Mouse (Mus musculus): Measurements from ENCODE around the gene Hist2h2aa1. TPM values are rescaled to one million over a fixed set of nuclear protein-coding genes. Genes with fewer than 3 reads are reported as not detected.

Hist2h2aa1 gene
- total and polyA plus RNA-seq, 3 experiments = 0.79 to 5,191 (median 124) TPM

DNA sequence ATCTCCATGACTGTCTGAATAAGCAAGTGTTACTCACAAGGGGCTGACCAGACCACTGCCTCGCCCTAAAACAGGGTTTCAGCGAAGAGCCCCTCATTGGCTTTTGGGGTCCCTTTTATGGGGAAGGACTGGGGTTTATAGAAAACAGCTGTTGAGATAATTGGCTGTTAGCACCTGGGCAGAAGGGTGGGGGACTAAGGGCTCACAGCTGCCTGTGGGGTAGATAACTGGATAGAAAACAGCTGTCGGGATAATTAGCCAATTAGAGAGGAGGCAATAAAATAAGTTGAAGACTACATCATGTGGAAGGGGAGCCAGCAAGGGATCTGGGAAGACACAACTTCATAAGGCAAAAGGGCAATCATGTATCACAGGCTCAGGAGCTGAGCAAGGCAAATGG lies 5.6 kb downstream of the Hist2h2aa1 start:
- ATAC-seq (ENCODE audit: extremely low read depth, insufficient number of reproducible peaks, low FRiP score, poor library complexity, severe bottlenecking) (no peak), DNase-seq (ENCODE audit: low spot score) (no peak)
- Histone ChIP-seq H3K9me3 (replicated peaks) (no peaks in the 10 kb centered on the region), H3K27me3 (ENCODE audit: insufficient read depth, low read length) (no peaks in the 10 kb centered on the region), H3K4me3 (ENCODE audit: low read depth, low read length) (no peak overlapping the region), H3K4me1 (ENCODE audit: insufficient read depth, low read depth, low read length) (peaks cover 48% of the 10 kb centered on the region), H3K36me3 (replicated peaks) (no peaks in the 10 kb centered on the region)
- TF ChIP-seq GATA2 (IDR thresholded peaks at IDR 0.05; ENCODE audit: borderline replicate concordance, low read depth, low read length) (no peak), TAL1 (conservative IDR thresholded peaks at IDR 0.05; ENCODE audit: low read depth, low read length) (no peak), POLR2AphosphoS5 (IDR thresholded peaks at IDR 0.05; ENCODE audit: insufficient replicate concordance, low read depth, low read length) (no peak), CTCF (IDR thresholded peaks at IDR 0.05; ENCODE audit: low read depth, low read length) (no peak), GATA1 (IDR thresholded peaks at IDR 0.05; ENCODE audit: borderline replicate concordance, low read length) (no peak)

DNA sequence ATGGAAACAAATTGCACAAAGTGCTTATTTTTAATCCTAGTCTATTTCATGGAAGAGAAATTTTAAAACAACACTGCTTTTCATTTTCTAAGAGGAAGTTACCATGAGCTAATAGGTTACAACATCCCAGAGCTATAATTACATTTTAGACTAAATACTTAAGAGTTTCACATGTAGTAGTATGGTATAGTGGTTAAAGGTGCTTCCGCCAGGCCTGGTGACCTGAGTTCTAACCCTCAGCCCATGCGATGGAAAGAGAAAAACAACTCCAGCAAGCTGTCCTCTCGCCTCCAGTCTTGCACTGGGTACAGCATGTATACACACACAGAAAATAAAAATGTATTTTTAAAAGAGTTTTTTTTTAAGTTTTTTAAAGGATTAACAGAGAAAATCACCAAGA lies 6.5 kb downstream of the Hist2h2aa1 start:
- no peaks in the 10 kb centered on the region for H3K9me3 ChIP-seq (replicated peaks)
- no peak overlapping the region for H3K4me3 ChIP-seq (ENCODE audit: low read depth, low read length)
- TF ChIP-seq POLR2AphosphoS5 (IDR thresholded peaks at IDR 0.05; ENCODE audit: insufficient replicate concordance, low read depth, low read length) (no peak), GATA2 (IDR thresholded peaks at IDR 0.05; ENCODE audit: borderline replicate concordance, low read depth, low read length) (no peak), CTCF (IDR thresholded peaks at IDR 0.05; ENCODE audit: low read depth, low read length) (no peak), GATA1 (IDR thresholded peaks at IDR 0.05; ENCODE audit: borderline replicate concordance, low read length) (no peak), TAL1 (conservative IDR thresholded peaks at IDR 0.05; ENCODE audit: low read depth, low read length) (no peak)
- peaks cover 54% of the 10 kb centered on the region for H3K4me1 ChIP-seq (ENCODE audit: insufficient read depth, low read depth, low read length)
- ATAC-seq (ENCODE audit: extremely low read depth, insufficient number of reproducible peaks, low FRiP score, poor library complexity, severe bottlenecking) (no peak), DNase-seq (ENCODE audit: low spot score) (no peak)
- no peaks in the 10 kb centered on the region for H3K36me3 ChIP-seq (replicated peaks)
- no peaks in the 10 kb centered on the region for H3K27me3 ChIP-seq (ENCODE audit: insufficient read depth, low read length)

DNA sequence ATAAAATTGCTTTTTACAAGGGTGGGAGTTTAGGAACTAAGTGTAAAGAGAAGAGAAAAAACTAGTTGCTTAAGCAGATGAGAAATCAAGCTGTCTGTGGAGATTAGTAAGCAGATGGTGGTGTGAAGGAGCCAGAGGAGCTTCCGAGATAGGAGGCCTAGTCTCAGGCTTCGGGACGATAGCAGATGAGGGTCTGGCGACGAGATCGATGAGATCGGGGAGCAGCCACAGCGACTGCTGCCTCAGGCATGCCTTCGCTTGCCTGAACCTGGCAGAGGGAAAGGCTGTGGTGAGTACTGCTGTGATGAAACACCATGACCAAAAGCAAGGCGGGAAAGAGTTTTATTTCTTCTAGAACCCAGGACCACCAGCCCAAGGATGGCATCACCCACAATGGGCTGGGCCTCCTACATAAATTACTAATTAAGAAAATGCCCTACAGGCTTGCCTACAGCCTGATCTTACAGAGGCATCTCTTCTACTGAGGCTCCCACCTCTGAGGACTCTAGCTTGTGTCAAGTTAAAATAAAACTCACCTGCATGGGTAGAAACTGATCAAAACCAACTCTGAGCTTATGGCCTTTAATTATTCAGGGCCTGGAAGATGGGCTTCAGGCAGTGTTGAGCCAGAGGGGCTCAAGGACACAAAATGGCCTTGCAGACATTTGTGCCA lies 9.5 kb downstream of the Hist2h2aa1 start:
- Histone ChIP-seq H3K4me3 (ENCODE audit: low read depth, low read length) (peak overlapping the region; percentile 62), H3K4me1 (ENCODE audit: insufficient read depth, low read depth, low read length) (peaks cover 53% of the 10 kb centered on the region), H3K36me3 (replicated peaks) (no peaks in the 10 kb centered on the region), H3K27me3 (ENCODE audit: insufficient read depth, low read length) (no peaks in the 10 kb centered on the region), H3K9me3 (replicated peaks) (no peaks in the 10 kb centered on the region)
- peak; percentile 94 for ATAC-seq (ENCODE audit: extremely low read depth, insufficient number of reproducible peaks, low FRiP score, poor library complexity, severe bottlenecking)
- DNase-seq (ENCODE audit: low spot score) = peak; percentile 51
- TF ChIP-seq TAL1 (conservative IDR thresholded peaks at IDR 0.05; ENCODE audit: low read depth, low read length) (peak; percentile 78), CTCF (IDR thresholded peaks at IDR 0.05; ENCODE audit: low read depth, low read length) (no peak), GATA1 (IDR thresholded peaks at IDR 0.05; ENCODE audit: borderline replicate concordance, low read length) (no peak), POLR2AphosphoS5 (IDR thresholded peaks at IDR 0.05; ENCODE audit: insufficient replicate concordance, low read depth, low read length) (no peak)

DNA sequence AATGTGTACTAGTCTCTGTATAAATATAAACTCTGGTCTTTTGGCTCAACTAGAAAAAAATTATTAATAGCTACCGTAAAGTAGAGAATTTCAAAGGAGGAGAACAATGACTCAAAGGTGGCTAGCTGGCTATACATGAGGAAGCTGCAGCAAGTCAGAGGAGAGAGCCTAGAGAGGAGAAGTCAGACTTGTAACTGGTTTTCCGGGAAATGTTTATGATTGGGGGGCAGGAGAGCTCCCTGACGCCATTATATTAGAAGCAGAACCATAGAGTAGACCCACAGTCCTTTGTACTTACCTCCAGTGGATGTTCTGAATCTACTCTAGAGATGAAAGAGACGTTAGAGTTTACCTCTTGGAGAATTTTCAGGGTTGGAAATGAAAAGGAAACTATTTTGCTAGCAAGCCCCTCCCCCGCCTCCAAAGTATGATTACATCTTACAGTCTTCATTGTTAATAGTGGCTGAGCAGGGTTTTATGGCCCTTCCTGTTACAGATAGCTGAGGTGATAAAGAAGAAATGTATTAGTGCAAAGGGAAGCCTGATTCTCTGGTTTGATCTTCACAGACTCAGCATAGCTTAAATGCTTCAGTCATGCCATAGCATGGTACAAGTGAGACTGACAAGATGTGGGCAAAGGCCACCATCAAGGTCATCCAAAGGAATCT lies 10.8 kb downstream of the Hist2h2aa1 start:
- H3K4me3 ChIP-seq (ENCODE audit: low read depth, low read length) = peak overlapping the region; percentile 27; the same call in 1 of the 2 replicates
- H3K9me3 ChIP-seq (replicated peaks) = no peaks in the 10 kb centered on the region
- peaks cover 53% of the 10 kb centered on the region for H3K4me1 ChIP-seq (ENCODE audit: insufficient read depth, low read depth, low read length)
- no peaks in the 10 kb centered on the region for H3K36me3 ChIP-seq (replicated peaks)
- no peak for DNase-seq (ENCODE audit: low spot score)
- no peaks in the 10 kb centered on the region for H3K27me3 ChIP-seq (ENCODE audit: insufficient read depth, low read length)
- ATAC-seq (ENCODE audit: extremely low read depth, insufficient number of reproducible peaks, low FRiP score, poor library complexity, severe bottlenecking) = no peak
- no peak for TF ChIP-seq POLR2AphosphoS5 (IDR thresholded peaks at IDR 0.05; ENCODE audit: insufficient replicate concordance, low read depth, low read length)
- TF ChIP-seq GATA2 (IDR thresholded peaks at IDR 0.05; ENCODE audit: borderline replicate concordance, low read depth, low read length) = no peak

DNA sequence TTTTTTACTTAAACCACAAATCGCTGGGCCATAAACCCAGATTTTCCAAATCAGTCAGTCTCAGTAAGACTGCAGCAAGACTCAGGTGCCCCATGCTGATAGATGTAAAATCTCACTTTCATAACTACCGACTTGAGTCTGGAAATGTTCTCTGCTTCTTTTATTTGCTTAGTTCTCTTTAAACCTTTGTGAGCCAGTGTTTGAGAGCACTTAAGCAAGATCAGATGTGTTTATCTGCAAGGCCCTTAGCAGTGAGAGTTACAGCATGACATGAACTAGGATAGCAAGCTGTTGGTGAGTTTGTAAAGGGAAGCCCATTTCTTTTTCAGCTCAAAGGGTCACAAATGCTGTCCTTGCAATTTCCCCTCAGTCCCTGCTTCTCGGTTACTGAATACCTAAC lies 11.9 kb downstream of the Hist2h2aa1 start:
- no peak overlapping the region for H3K4me3 ChIP-seq (ENCODE audit: low read depth, low read length)
- no peaks in the 10 kb centered on the region for H3K27me3 ChIP-seq (ENCODE audit: insufficient read depth, low read length)
- no peaks in the 10 kb centered on the region for H3K36me3 ChIP-seq (replicated peaks)
- ATAC-seq (ENCODE audit: extremely low read depth, insufficient number of reproducible peaks, low FRiP score, poor library complexity, severe bottlenecking) = no peak
- TF ChIP-seq TAL1 (conservative IDR thresholded peaks at IDR 0.05; ENCODE audit: low read depth, low read length) (no peak), CTCF (IDR thresholded peaks at IDR 0.05; ENCODE audit: low read depth, low read length) (no peak), GATA1 (IDR thresholded peaks at IDR 0.05; ENCODE audit: borderline replicate concordance, low read length) (no peak), POLR2AphosphoS5 (IDR thresholded peaks at IDR 0.05; ENCODE audit: insufficient replicate concordance, low read depth, low read length) (no peak), GATA2 (IDR thresholded peaks at IDR 0.05; ENCODE audit: borderline replicate concordance, low read depth, low read length) (no peak)
- no peaks in the 10 kb centered on the region for H3K9me3 ChIP-seq (replicated peaks)
- H3K4me1 ChIP-seq (ENCODE audit: insufficient read depth, low read depth, low read length) = peaks cover 62% of the 10 kb centered on the region
- no peak for DNase-seq (ENCODE audit: low spot score)

DNA sequence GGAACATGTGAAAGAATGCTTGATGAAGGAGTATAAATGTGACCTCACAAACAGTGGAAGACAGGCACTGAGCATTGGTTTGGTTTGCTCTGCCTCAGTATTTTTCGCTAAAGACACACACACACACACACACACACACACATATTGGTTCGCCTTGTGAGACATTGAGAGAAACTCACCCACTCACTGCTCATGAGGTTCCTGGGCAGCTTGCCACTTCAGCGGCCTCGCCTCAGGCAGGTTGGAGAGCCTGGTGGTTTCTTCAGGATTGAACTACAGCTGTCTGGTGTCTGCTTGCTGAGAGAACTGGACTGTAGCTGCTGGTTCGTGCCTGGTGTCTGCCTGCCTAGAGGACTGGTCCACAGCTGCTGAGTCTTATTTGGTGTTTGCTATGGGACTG lies 14.9 kb downstream of the Hist2h2aa1 start:
- peaks cover 71% of the 10 kb centered on the region for H3K4me1 ChIP-seq (ENCODE audit: insufficient read depth, low read depth, low read length)
- DNase-seq (ENCODE audit: low spot score) = no peak
- TF ChIP-seq TAL1 (conservative IDR thresholded peaks at IDR 0.05; ENCODE audit: low read depth, low read length) (no peak), GATA1 (IDR thresholded peaks at IDR 0.05; ENCODE audit: borderline replicate concordance, low read length) (no peak), CTCF (IDR thresholded peaks at IDR 0.05; ENCODE audit: low read depth, low read length) (no peak), POLR2AphosphoS5 (IDR thresholded peaks at IDR 0.05; ENCODE audit: insufficient replicate concordance, low read depth, low read length) (no peak), GATA2 (IDR thresholded peaks at IDR 0.05; ENCODE audit: borderline replicate concordance, low read depth, low read length) (no peak)
- H3K4me3 ChIP-seq (ENCODE audit: low read depth, low read length) = no peak overlapping the region
- no peaks in the 10 kb centered on the region for H3K27me3 ChIP-seq (ENCODE audit: insufficient read depth, low read length)
- no peaks in the 10 kb centered on the region for H3K9me3 ChIP-seq (replicated peaks)
- ATAC-seq (ENCODE audit: extremely low read depth, insufficient number of reproducible peaks, low FRiP score, poor library complexity, severe bottlenecking) = no peak
- no peaks in the 10 kb centered on the region for H3K36me3 ChIP-seq (replicated peaks)
